Mouse (Mus musculus) gonadal fat pad, adult 2 months (tissue): ENCODE data around the gene Stk38l. TPM values are rescaled to one million over a fixed set of nuclear protein-coding genes. Genes with fewer than 3 reads are reported as not detected.

ENCODE experiments used
- polyA plus RNA-seq: library from polyadenylated mRNA; depleted of rRNA; stranded (reverse); fragments of >200 nt; gene quantifications from 2 replicates; pipeline ENCODE4 v1.2.3, GENCODE M21; 2012; rRNA removed

Stk38l gene
- polyA plus RNA-seq, 1 experiment, result 5.7 TPM

Other genes starting within 250 kb of the Stk38l start
- gene Itpr2, start 222.8 kb upstream of the Stk38l start, polyA plus RNA-seq, result 16.6 and 24.4 TPM in 2 replicates
- gene Fgfr1op2, start 147.8 kb upstream of the Stk38l start, polyA plus RNA-seq, result 78.5 and 81.3 TPM in 2 replicates
- 15.9 and 18.6 TPM in 2 replicates for gene Ints13, start 147.2 kb upstream of the Stk38l start, polyA plus RNA-seq
- 28.1 and 41.1 TPM in 2 replicates for gene Med21, start 82.4 kb upstream of the Stk38l start, polyA plus RNA-seq
- gene Tm7sf3, start 82.2 kb upstream of the Stk38l start, polyA plus RNA-seq, result 21.6 and 38.0 TPM in 2 replicates
- gene Arntl2, start 71.1 kb downstream of the Stk38l start, polyA plus RNA-seq, result 3.1 and 7.5 TPM in 2 replicates
- 0.32 and 1.7 TPM in 2 replicates for gene Smco2, start 125.1 kb downstream of the Stk38l start, polyA plus RNA-seq
- gene Ppfibp1, start 163.5 kb downstream of the Stk38l start, polyA plus RNA-seq, result 25.5 and 27.2 TPM in 2 replicates
- gene 1700034J05Rik, start 229.4 kb downstream of the Stk38l start, polyA plus RNA-seq, result 0.18 and 0.48 TPM in 2 replicates